Mouse (Mus musculus) CH12.LX (cell line): Measurements from ENCODE around the gene Ak8.

ENCODE experiments used
- CHD2 ChIP-seq: IDR thresholded peaks from 2 replicates; pipeline ENCODE4 v1.6.1; 2011; ENCODE audit warnings: low read length, improper control_type of control experiment
- CTCF ChIP-seq, 2 experiments: IDR thresholded peaks in 1 of 2; conservative IDR thresholded peaks in 1 of 2; 2 replicates each; pipeline ENCODE4 v1.5.1; 2011 to 2012; ENCODE audit warnings: low read depth in 2 of 2, low read length in 2 of 2, improper control_type of control experiment in 1 of 2, inconsistent platforms in 1 of 2, mild to moderate bottlenecking in 1 of 2, moderate library complexity in 1 of 2
- EP300 ChIP-seq: IDR thresholded peaks from 2 replicates; pipeline ENCODE4 v1.6.1; 2011; ENCODE audit warnings: low read length, improper control_type of control experiment
- GABPA ChIP-seq: IDR thresholded peaks from 2 replicates; pipeline ENCODE4 v1.6.1; 2012; ENCODE audit warnings: low read depth, low read length, improper control_type of control experiment, inconsistent platforms; ENCODE audit not compliant: insufficient replicate concordance
- MAX ChIP-seq: IDR thresholded peaks from 2 replicates; pipeline ENCODE4 v1.6.1; 2011; ENCODE audit warnings: low read length, improper control_type of control experiment
- MAZ ChIP-seq: IDR thresholded peaks from 2 replicates; pipeline ENCODE4 v1.6.1; 2012; ENCODE audit warnings: low read depth, mild to moderate bottlenecking, inconsistent platforms, low read length, improper control_type of control experiment, moderate library complexity
- POLR2A ChIP-seq: IDR thresholded peaks from 2 replicates; pipeline ENCODE4 v1.6.1; 2011; ENCODE audit warnings: low read depth, mild to moderate bottlenecking, improper control_type of control experiment, low read length
- RCOR1 ChIP-seq: conservative IDR thresholded peaks from 2 replicates; pipeline ENCODE4 v1.6.1; 2012; ENCODE audit warnings: low read depth, mild to moderate bottlenecking, inconsistent platforms, low read length, improper control_type of control experiment
- TBP ChIP-seq: conservative IDR thresholded peaks from 2 replicates; pipeline ENCODE4 v1.6.1; 2011; ENCODE audit warnings: low read depth, low read length, improper control_type of control experiment
- USF1 ChIP-seq: IDR thresholded peaks from 2 replicates; pipeline ENCODE4 v1.6.1; 2014; ENCODE audit warnings: low read depth, mild to moderate bottlenecking, inconsistent platforms, low read length, improper control_type of control experiment
- ZMIZ1 ChIP-seq: IDR thresholded peaks from 2 replicates; pipeline ENCODE4 v1.6.1; 2012; ENCODE audit warnings: low read depth, mild to moderate bottlenecking, inconsistent platforms, low read length, improper control_type of control experiment

GRCm38 (mm10) chr2:28860678-28861423, 160.9 kb downstream of the Ak8 start:
- TF ChIP-seq TBP: no peak
- no peak for TF ChIP-seq EP300
- no peak for TF ChIP-seq CHD2
- TF ChIP-seq RCOR1: no peak
- no peak for TF ChIP-seq CTCF (conservative IDR thresholded peaks at IDR 0.05 in 1 of 2, IDR thresholded peaks at IDR 0.05 in 1 of 2; ENCODE audit: low read depth in 2 of 2, low read length in 2 of 2)
- TF ChIP-seq ZMIZ1: no peak
- TF ChIP-seq USF1: no peak
- TF ChIP-seq MAZ: no peak
- no peak for TF ChIP-seq MAX
- no peak for TF ChIP-seq GABPA
- no peak for TF ChIP-seq POLR2A
